Mouse (Mus musculus) T-cell, adult 66 days (primary cell): ENCODE data around the gene 9930111J21Rik2. TPM values are rescaled to one million over a fixed set of nuclear protein-coding genes. Genes with fewer than 3 reads are reported as not detected.

Experiments
- total RNA-seq, 2 experiments: library from RNA; stranded (reverse); gene quantifications; 3 replicates in 1 of 2; 4 replicates in 1 of 2; pipeline ENCODE4 v1.2.4; 2023

9930111J21Rik2 gene
- total RNA-seq = 10 to 100 TPM; 88.2 to 95.5 TPM

GRCm38 (mm10) chr11:49051093-49051891 lies at the start of gene 9930111J21Rik2:
Gene 9930111J21Rik2 (minus strand): TSS chr11:49051242.

GRCm38 (mm10) chr11:49076001-49076757 lies 25.1 kb upstream of the 9930111J21Rik2 start, which contains the start of gene Ifi47:
Gene Ifi47 (plus strand): TSS chr11:49076587.

GRCm38 (mm10) chr11:49063713-49064469 lies 12.8 kb upstream of the 9930111J21Rik2 start, which contains the start of gene Tgtp2:
Gene Tgtp2 (minus strand): TSS chr11:49064206.

GRCm38 (mm10) chr11:48994018-48994417 lies 57.0 kb downstream of the 9930111J21Rik2 start, which contains the start of gene Tgtp1:
Gene Tgtp1 (minus strand): TSS chr11:48994172.

DNA sequence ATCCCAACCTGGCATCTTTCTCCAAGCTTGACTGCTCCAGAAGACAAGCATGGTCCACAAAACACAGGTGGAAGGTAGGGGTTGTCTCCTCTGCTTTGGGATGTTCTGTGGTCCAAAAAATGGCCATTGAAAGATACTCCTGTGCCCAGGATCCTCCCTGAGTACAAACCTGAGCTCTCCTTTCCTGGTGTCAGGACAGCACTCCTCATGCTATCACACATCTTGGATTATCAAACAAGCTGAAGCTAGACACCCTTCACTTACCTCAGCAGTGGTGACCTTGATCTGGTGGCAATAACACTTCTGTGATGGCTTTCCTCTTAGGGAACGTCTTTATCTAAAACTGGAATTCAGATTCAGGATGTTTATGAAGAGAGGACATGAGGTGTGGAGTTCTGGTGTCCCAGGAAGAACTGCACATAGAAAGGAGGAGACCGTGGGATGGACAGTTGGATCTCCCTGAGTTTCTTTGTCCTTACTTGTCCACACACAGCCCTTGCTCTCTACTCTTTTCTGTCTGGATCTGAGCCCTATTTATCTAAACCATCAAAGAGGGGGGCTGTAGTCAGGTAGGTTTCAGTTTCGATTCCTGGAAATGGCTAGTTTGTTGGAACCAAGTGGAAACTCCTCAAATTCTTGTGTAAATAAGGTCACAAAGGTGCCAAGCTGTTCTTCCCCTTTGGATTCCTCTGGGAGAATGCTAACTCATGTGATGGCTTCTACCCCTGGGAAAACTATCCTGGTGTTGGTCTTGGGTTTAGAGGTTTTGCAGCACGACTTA lies 59.1 kb downstream of the 9930111J21Rik2 start, which contains the start of gene Gm12185:
Gene Gm12185, minus strand, starts transcription at position 487 of the 781 bp plus-strand sequence.

GRCm38 (mm10) chr11:48979251-48979650 lies 71.8 kb downstream of the 9930111J21Rik2 start, which contains the start of gene 9930111J21Rik1:
Gene 9930111J21Rik1 (minus strand): TSS chr11:48979398.

GRCm38 (mm10) chr11:48978240-48978939 lies 72.7 kb downstream of the 9930111J21Rik2 start, which contains the start of gene Olfr56:
Gene Olfr56 (plus strand): TSS chr11:48978889.

Other genes with a start within 250 kb of the 9930111J21Rik2 start
- 10 to 100 TPM; 37.3 to 42.7 TPM for gene Trim41, start 233.9 kb downstream of the 9930111J21Rik2 start, total RNA-seq
- under 1 TPM; 0.30 to 0.58 TPM for gene Trim7, start 225.1 kb downstream of the 9930111J21Rik2 start, total RNA-seq
- gene Gm12184, start 224.6 kb downstream of the 9930111J21Rik2 start, total RNA-seq = 1 to 10 TPM in 1 of 2 experiments, under 1 TPM in 1; 0.62 to 1.0 TPM
- gene Irgm1, start 179.6 kb downstream of the 9930111J21Rik2 start, total RNA-seq = 10 to 100 TPM; 65.2 to 84.0 TPM
- gene Gm5431, start 149.0 kb downstream of the 9930111J21Rik2 start, total RNA-seq = 10 to 100 TPM; 24.2 to 24.6 TPM
- 10 to 100 TPM; 45.9 to 57.5 TPM for gene Psme2b, start 105.1 kb downstream of the 9930111J21Rik2 start, total RNA-seq
- gene Olfr56, start 72.4 kb downstream of the 9930111J21Rik2 start, total RNA-seq = 1 to 10 TPM; 1.5 to 2.0 TPM
- 10 to 100 TPM; 71.1 to 76.5 TPM for gene 9930111J21Rik1, start 71.8 kb downstream of the 9930111J21Rik2 start, total RNA-seq
- gene Gm12185, start 59.0 kb downstream of the 9930111J21Rik2 start, total RNA-seq = 10 to 100 TPM; 65.7 to 68.5 TPM
- gene Tgtp1, start 57.1 kb downstream of the 9930111J21Rik2 start, total RNA-seq = 100 to 1,000 TPM in 1 of 2 experiments, 10 to 100 TPM in 1; 79.4 to 106 TPM
- 10 to 100 TPM; 52.8 to 79.9 TPM for gene Tgtp2, start 13.0 kb upstream of the 9930111J21Rik2 start, total RNA-seq
- gene Ifi47, start 25.3 kb upstream of the 9930111J21Rik2 start, total RNA-seq = 100 to 1,000 TPM; 148 to 178 TPM
- gene Olfr1396, start 63.6 kb upstream of the 9930111J21Rik2 start, total RNA-seq = not detected
- gene Olfr1395, start 91.0 kb upstream of the 9930111J21Rik2 start, total RNA-seq = not detected
- gene Olfr1394, start 103.1 kb upstream of the 9930111J21Rik2 start, total RNA-seq = not detected
- gene Btnl9, start 135.9 kb upstream of the 9930111J21Rik2 start, total RNA-seq = under 1 TPM in 1 of 2 experiments, not detected in 1; 0.32 TPM
- gene Zfp62, start 152.1 kb upstream of the 9930111J21Rik2 start, total RNA-seq = 100 to 1,000 TPM in 1 of 2 experiments, 10 to 100 TPM in 1; 99.5 to 102 TPM
- 10 to 100 TPM; 64.0 TPM for gene Mgat1, start 192.9 kb upstream of the 9930111J21Rik2 start, total RNA-seq
- gene Olfr1393, start 227.1 kb upstream of the 9930111J21Rik2 start, total RNA-seq = under 1 TPM; 0.18 to 0.73 TPM
- not detected for gene Olfr1392, start 234.0 kb upstream of the 9930111J21Rik2 start, total RNA-seq